Mouse (Mus musculus) heart, adult 18-20 months (tissue): ENCODE measurements around the gene Slc38a9. TPM values are rescaled to one million over a fixed set of nuclear protein-coding genes. Genes with fewer than 3 reads are reported as not detected.

Experiments
- DNase-seq, 2 experiments: peaks; one replicate each; pipeline ENCODE4 v3.0.0; 2021 to 2022; ENCODE audit warnings: mixed read lengths in 1 of 2
- total RNA-seq, 2 experiments: library from RNA; stranded (reverse); gene quantifications; 2 replicates each; pipeline ENCODE4 v1.2.3; 2021

Slc38a9 gene
- total RNA-seq, 2 experiments from 2014 or later, result 9.2 to 9.3 TPM

DNA sequence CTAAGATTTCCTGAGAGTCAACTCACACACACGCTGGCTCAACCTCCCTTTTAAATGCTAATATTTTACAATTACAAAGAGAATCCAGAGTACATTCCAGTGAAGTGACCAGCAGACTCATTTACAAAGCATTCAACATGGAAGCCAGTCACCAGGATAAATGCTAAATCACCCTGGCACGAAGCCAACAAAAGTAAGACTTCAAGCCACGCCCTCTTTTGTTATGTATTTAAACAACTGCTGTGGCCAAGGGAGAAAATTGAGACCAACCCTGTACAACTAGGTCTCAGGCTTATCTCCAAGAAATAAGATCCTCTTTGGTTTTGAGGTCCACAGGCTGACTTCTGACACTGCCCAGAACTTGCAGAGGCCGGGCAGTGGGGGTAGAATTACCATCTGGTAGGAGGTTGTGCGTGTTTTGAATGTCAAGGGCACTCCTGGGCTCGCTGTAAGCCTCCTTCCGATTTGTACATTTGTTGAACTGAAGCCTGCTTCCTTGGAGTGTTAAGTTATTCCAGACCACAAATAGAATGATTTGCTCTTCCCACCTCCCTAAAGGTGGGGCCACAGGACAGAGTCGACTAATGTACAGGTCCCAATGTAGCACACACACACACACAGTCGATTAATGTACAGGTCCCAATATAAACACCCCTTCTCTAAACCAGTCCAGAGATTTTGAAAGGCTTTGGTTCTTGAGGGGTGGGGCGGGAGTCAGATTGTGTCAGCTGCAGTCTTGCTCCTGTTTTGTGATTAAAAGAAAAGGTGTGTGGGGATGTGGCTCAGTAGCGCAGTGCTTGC lies 110.2 kb downstream of the Slc38a9 start:
- DNase-seq, result peak in 1 of 2 experiments; percentile 54

DNA sequence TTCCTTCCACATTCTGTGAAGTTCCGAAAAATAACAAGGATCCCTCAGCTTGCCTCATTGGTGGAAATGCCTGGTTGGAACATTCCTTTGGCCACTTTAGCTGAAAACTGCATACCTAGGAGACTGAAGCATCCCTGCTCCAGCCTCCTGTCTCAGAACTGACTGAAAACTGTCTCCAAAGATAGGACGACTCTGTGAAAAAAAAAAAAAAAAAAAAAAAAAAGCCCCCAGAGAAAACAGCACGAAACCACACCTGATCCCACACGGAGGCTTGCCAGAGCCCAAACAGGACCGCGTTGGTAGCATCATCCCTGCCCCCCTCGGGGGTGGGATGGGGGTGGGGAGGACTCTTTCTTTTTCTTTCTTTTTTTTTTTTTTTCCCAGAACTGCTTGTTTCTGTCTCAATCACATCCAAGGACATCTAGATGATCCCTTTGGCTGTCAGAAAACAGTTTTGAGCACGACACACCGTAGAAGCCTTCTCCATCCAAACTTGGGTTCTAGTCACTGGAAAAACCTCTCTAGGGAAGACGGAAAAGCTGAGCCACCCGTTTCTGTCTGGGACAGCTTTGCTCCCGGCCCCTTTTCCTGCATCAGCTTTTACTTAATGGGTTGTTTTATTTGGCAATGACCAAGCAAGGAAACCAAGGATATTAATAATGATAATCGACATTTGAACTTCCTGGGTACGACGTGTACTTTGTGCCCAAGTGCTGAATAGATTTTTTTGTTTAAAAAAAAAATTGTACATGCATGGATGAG lies 111.1 kb downstream of the Slc38a9 start:
- DNase-seq, result peak; percentile 61 to 77

DNA sequence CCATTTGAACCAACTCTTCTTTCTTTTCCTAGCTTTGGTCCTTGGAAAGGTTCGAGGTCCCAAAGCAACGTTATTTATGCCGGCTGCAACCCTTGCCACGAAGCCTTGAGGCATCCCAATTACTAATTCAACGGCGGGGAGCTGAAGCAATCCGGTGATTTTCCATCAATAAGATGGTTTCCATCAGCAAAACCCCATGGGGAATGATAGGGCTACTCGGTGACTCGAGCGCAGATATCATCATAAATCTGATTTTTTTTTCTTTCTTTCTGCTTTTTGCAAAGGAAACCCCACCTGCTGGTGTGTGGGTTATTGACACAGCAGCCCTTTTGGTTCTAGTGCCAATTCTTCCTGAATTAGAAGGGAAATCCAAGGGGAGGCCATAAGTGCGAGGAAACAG lies 111.7 kb downstream of the Slc38a9 start:
- peak; percentile 56 to 61 for DNase-seq

DNA sequence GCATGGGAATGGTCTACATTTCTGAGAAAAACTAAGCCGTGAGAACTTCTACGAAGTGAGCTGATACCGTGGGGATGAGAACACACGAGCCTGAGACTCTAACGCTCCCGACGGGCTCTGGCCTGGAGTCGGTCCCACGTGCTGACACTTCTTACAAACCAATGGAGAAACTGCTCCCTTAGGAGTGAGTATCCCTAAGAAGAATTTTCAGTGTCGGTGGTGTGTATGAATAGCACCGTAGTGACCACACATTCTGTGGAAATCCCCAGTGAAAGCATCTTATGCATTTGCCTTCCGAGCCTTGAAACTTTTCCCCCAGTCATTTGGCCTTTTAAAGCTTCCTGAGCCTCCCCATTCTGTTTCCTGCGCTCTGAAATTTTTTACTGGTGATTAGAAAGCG lies 112.3 kb downstream of the Slc38a9 start:
- DNase-seq, result no peak

DNA sequence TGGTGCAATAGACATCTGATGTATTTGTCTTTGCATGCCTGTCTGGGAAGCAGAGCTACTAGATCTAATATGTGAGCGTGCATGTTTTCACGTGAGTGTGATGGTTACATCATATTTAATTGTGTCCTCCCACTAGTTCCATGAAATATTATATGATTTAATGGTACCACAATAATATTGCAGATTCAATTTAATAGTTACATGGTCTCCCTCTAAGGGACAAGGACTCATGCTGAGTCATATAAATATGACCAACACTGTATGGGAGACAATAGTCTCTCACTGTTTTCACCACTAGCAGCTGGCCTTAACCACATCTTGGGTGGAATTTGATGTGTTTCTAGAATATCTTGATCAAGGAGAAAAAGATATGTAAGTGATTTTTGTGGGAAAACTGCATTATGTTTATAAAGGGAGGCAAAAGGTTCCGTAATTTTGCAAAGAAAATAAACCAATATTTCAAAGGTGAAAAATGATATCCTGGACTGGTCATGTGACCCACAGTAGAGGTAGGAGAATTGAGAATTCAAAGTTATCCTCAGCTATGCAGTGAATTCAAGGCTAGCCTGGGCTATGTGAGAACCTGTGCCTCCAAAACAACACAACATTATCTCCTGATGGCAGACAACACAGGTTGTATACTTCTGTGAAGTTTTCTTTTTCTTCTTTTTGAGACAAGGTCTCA lies 113.6 kb downstream of the Slc38a9 start:
- no peak for DNase-seq

DNA sequence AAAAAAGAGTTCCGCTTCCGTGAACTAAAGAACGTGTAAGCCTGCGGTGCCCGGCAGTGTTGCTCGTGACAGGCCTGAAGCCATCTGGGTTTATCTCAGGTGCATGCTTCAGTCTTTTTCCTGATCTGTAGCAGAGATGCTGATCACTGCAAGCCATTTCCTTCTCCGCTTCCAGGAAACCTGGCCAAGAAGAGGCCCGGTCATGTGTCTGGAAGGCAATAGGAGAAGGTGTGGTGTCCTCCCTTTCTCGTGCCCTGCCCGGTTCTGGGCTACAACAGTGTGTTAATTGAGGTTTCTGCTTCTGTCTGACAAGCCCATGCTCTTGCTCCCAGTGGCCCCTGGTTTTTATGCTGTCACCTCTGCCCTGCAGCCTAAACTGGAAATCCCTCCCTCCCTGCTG lies 115.3 kb downstream of the Slc38a9 start:
- peak in 1 of 2 experiments; percentile 69 for DNase-seq

DNA sequence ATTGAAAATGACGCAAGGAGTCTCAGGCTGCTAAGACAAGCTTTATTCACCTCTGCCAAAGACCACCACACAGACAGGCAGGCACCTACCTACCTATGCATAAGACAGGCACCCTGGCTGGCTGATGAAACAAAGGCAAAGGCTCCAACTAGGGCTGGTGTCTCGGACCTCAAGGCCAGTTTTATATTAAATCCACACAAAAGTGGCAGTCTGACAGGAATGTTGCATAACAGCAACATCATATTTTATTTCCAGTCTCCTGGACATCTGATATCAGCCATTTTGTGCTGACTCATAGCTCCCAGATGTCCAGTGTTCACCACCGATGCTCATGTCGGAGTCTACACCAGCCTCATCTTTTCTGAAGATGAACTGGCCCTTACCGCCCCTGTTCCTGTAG lies 117.9 kb downstream of the Slc38a9 start:
- DNase-seq, result no peak

DNA sequence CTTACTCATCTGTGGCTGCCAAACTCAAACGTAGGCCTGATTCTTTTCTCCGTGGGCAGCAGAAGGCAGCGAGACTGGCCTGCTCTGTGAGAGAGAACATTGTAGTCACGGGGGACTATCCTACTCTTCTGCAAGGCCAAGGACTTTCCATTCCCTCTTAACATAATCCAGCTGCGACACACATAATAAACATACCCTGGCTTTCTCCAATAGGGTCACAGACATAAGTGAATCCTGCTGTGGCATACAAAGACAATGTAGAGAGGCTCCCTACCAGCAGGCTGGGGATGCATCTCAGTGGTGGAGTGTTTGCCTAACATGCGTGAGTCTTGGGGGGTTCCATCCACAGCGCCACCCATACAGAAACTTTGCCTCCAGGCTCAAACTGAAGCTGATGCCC lies 124.8 kb downstream of the Slc38a9 start:
- DNase-seq, result no peak

DNA sequence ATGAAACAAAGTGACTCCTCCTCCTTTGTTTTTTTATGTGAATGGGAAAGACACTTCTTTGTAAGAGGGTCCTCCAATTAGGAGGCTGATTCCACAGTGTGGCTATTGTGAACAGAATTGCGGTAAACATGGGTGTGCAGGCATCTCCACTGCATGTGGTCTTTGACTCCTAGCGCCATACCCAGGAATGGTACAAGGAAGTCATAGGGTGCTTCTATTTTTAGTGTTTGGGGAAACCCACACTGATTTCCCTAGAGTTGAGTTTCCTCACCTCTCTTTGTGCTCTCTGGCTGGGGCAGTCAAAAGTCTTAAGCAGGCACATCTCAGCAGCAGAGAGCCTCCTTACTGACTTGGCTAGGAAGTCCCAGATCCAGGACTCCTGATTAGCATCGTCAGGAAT lies 125.6 kb downstream of the Slc38a9 start:
- DNase-seq, result no peak

DNA sequence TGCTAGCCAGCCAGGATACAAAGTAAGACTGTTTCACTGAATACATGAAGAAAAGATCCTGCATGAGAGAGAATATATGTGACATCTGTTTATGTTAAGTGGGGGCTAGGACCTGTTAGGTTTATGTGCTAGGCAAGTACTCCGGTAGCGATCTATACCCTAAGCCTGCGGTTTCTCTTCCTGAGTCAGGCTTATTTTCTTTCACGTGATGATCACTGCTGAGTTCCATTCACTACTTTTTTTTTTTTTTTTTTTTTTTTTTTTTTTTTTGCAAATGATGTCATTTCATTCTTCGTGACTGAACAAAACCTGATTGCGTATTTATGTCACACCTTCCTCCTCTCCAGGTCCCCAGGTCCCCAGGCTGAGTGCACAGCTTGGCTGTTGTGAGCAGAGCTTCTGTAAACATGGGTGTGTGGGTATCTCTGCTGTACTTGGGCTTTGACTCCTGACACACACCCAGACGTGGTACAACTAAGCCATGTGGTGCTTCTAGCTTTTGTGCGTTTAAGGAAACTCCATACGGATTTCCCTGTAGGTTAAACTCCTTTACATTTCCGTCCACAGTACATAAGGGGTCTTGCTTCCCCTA lies 126.5 kb downstream of the Slc38a9 start:
- no peak for DNase-seq

Other genes with a start within 250 kb of the Slc38a9 start
- 100 to 1,000 TPM; 212 to 240 TPM for gene Il6st, start 196.7 kb upstream of the Slc38a9 start, total RNA-seq
- gene Il31ra, start 66.4 kb upstream of the Slc38a9 start, total RNA-seq, result not detected
- under 1 TPM in 1 of 2 experiments, not detected in 1; 0.07 TPM for gene Ddx4, start 8.3 kb upstream of the Slc38a9 start, total RNA-seq
- 10 to 100 TPM; 41.8 to 43.5 TPM for gene Plpp1, start 140.0 kb downstream of the Slc38a9 start, total RNA-seq